Mouse (Mus musculus) kidney, postnatal 36 days (tissue): Measurements from ENCODE around the gene Rgmb.

Experiments
- DNase-seq, 2 experiments: peaks; one replicate each; pipeline ENCODE4 v3.0.0; 2021 to 2022; ENCODE audit warnings: mixed read lengths in 2 of 2

Rgmb gene

GRCm38 (mm10) chr17:15774565-15775215, 56.1 kb downstream of the Rgmb start:
- DNase-seq, result no peak

- DNase-seq, result no peak
Measured at GRCm38 (mm10) chr17:15773956-15774355, 56.9 kb downstream of the Rgmb start.

GRCm38 (mm10) chr17:15769081-15769724, 61.6 kb downstream of the Rgmb start:
- DNase-seq, result no peak

- no peak for DNase-seq
Measured at GRCm38 (mm10) chr17:15761191-15761590, 69.6 kb downstream of the Rgmb start.
